Mouse (Mus musculus) liver, embryonic 13.5 days (tissue): ENCODE data around the gene Pcnx2. TPM values are rescaled to one million over a fixed set of nuclear protein-coding genes. Genes with fewer than 3 reads are reported as not detected.

Experiments used
- ATAC-seq: fragments of 200-750 bp; cut with Nextera tagmentation; 2 replicates; pipeline ENCODE4 v1.8.0; 2017; ENCODE audit warnings: low read depth, mild to moderate bottlenecking, moderate number of reproducible peaks, moderate library complexity
- DNase-seq: peaks from one replicate; pipeline ENCODE4 v3.0.0; 2022
- H3K27ac ChIP-seq: fragments of 300-500 bp; sonication (generic); 2 replicates; pipeline ENCODE4 v1.5.1; 2015; ENCODE audit warnings: moderate library complexity, mild to moderate bottlenecking, inconsistent platforms
- H3K27me3 ChIP-seq: fragments of 300-500 bp; sonication (generic); 2 replicates; pipeline ENCODE4 v1.6.1; 2015; ENCODE audit warnings: mild to moderate bottlenecking, inconsistent platforms
- H3K36me3 ChIP-seq: fragments of 300-500 bp; sonication (generic); 2 replicates; pipeline ENCODE4 v1.6.1; 2015; ENCODE audit warnings: mild to moderate bottlenecking, inconsistent platforms
- H3K4me1 ChIP-seq: fragments of 300-500 bp; sonication (generic); replicated peaks from 2 replicates; pipeline ENCODE4 v1.6.1; 2015; ENCODE audit warnings: inconsistent platforms
- H3K4me2 ChIP-seq: fragments of 300-500 bp; sonication (generic); 2 replicates; pipeline ENCODE4 v1.6.1; 2015; ENCODE audit warnings: inconsistent platforms, mild to moderate bottlenecking, moderate library complexity
- H3K4me3 ChIP-seq: fragments of 300-500 bp; sonication (generic); replicated peaks from 2 replicates; pipeline ENCODE4 v1.5.1; 2015; ENCODE audit warnings: mild to moderate bottlenecking, inconsistent platforms
- H3K9ac ChIP-seq: fragments of 300-500 bp; sonication (generic); 2 replicates; pipeline ENCODE4 v1.6.1; 2015; ENCODE audit warnings: mild to moderate bottlenecking, inconsistent platforms
- H3K9me3 ChIP-seq: fragments of 300-500 bp; sonication (generic); replicated peaks from 2 replicates; pipeline ENCODE4 v1.6.1; 2016; ENCODE audit warnings: inconsistent platforms
- WGBS: fragments of 180-500 bp; shearing (Covaris S2); methylation state at CpG from one replicate; pipeline ENCODE4 v1.1.7; 2015; ENCODE audit not compliant: insufficient replicate concordance; 5-methylcytosine and 5-hydroxymethylcytosine counted together
- polyA plus RNA-seq: library from polyadenylated mRNA; unstranded; fragments of >200 nt; fragmentation: Nextera tagmentation; extraction: Ambion mirVana; gene quantifications from 2 replicates; pipeline ENCODE4 v1.2.1, GENCODE M21; 2015

The Pcnx2 gene
- polyA plus RNA-seq, 1 experiment from 2014 or later = 0.27 TPM

GRCm38 (mm10) chr8:125704434-125704833 is 193.7 kb downstream of the Pcnx2 start:
- Histone ChIP-seq H3K36me3 (no peaks in the 10 kb centered on the region), H3K4me1 (no peaks in the 10 kb centered on the region), H3K4me2 (no peak overlapping the region), H3K27ac (no peak overlapping the region), H3K9ac (no peak overlapping the region), H3K4me3 (no peak overlapping the region), H3K9me3 (no peaks in the 10 kb centered on the region), H3K27me3 (no peaks in the 10 kb centered on the region)
- no peak for DNase-seq
- 69% methylated on average over 6 of the region's 6 CpGs for WGBS
- no peak for ATAC-seq

- WGBS = 64% methylated on average over 15 of the region's 15 CpGs
- Histone ChIP-seq H3K36me3 (no peaks in the 10 kb centered on the region), H3K4me3 (no peak overlapping the region), H3K27me3 (no peaks in the 10 kb centered on the region), H3K4me2 (no peak overlapping the region), H3K27ac (no peak overlapping the region), H3K9me3 (no peaks in the 10 kb centered on the region), H3K4me1 (no peaks in the 10 kb centered on the region), H3K9ac (no peak overlapping the region)
- ATAC-seq (no peak), DNase-seq (no peak)
Observed at GRCm38 (mm10) chr8:125702868-125703473, 195.1 kb downstream of the Pcnx2 start.

Other genes with a start within 250 kb of the Pcnx2 start
- gene Map10, start 228.5 kb downstream of the Pcnx2 start, polyA plus RNA-seq = 0.97 and 1.00 TPM in 2 replicates
- 16.8 and 17.7 TPM in 2 replicates for gene Ntpcr, start 168.4 kb downstream of the Pcnx2 start, polyA plus RNA-seq
- gene Map3k21, start 12.1 kb upstream of the Pcnx2 start, polyA plus RNA-seq = 0.02 TPM in 2 replicates
- 0.37 and 0.60 TPM in 2 replicates for gene Kcnk1, start 96.9 kb upstream of the Pcnx2 start, polyA plus RNA-seq